Mouse (Mus musculus) liver, adult 2 months (tissue): ENCODE measurements around the gene Mllt6. TPM values are rescaled to one million over a fixed set of nuclear protein-coding genes. Genes with fewer than 3 reads are reported as not detected.

Experiments
- DNase-seq: peaks from one replicate; pipeline ENCODE4 v3.0.0-alpha.2; 2011; ENCODE audit warnings: low read depth, low spot score; ENCODE audit errors: extremely low read depth
- H3K27ac ChIP-seq: fragments of 200-500 bp; replicated peaks from 2 replicates; pipeline ENCODE4 v1.5.1; 2012; ENCODE audit warnings: low read depth, mild to moderate bottlenecking, control low read depth, inconsistent platforms, low read length; ENCODE audit not compliant: insufficient read depth
- H3K27me3 ChIP-seq: fragments of 200-500 bp; 2 replicates; pipeline ENCODE4 v1.6.1; 2012; ENCODE audit warnings: mild to moderate bottlenecking, moderate library complexity, low read length, inconsistent platforms; ENCODE audit not compliant: control insufficient read depth, insufficient read depth
- H3K36me3 ChIP-seq: fragments of 200-500 bp; 2 replicates; pipeline ENCODE4 v1.6.1; 2012; ENCODE audit warnings: low read length, inconsistent platforms; ENCODE audit not compliant: control insufficient read depth, insufficient read depth
- H3K4me1 ChIP-seq: fragments of 200-500 bp; 2 replicates; pipeline ENCODE4 v1.6.1; 2011; ENCODE audit warnings: low read length; ENCODE audit not compliant: control insufficient read depth, insufficient read depth
- H3K4me3 ChIP-seq: fragments of 200-500 bp; 2 replicates; pipeline ENCODE4 v1.5.1; 2011; ENCODE audit warnings: low read depth, mild to moderate bottlenecking, control low read depth, low read length, moderate library complexity; ENCODE audit not compliant: insufficient read depth
- H3K79me2 ChIP-seq: fragments of 200-500 bp; 2 replicates; pipeline ENCODE4 v1.6.1; 2012; ENCODE audit warnings: inconsistent platforms, mild to moderate bottlenecking, low read length, moderate library complexity; ENCODE audit not compliant: control insufficient read depth, insufficient read depth
- H3K9ac ChIP-seq: fragments of 200-500 bp; 2 replicates; pipeline ENCODE4 v1.6.1; 2012; ENCODE audit warnings: low read depth, mild to moderate bottlenecking, control low read depth, inconsistent platforms, low read length
- CTCF ChIP-seq: fragments of 200-500 bp; IDR thresholded peaks from 2 replicates; pipeline ENCODE4 v1.5.1; 2011; ENCODE audit warnings: low read depth, low read length, control low read depth
- POLR2A ChIP-seq: fragments of 200-500 bp; IDR thresholded peaks from 2 replicates; pipeline ENCODE4 v1.6.1; 2011; ENCODE audit warnings: low read length, control low read depth; ENCODE audit not compliant: insufficient read depth; ENCODE audit errors: extremely low read depth
- WGBS: fragments of 180-500 bp; shearing (Covaris S2); methylation state at CpG from one replicate; pipeline ENCODE4 v1.1.7; 2018; 5-methylcytosine and 5-hydroxymethylcytosine counted together
- polyA plus RNA-seq: library from polyadenylated mRNA; depleted of rRNA; stranded (reverse); fragments of >200 nt; gene quantifications from 2 replicates; pipeline ENCODE4 v1.2.3, GENCODE M21; 2012
- total RNA-seq: library from RNA; depleted of rRNA; stranded (reverse); fragments of >200 nt; gene quantifications from 2 replicates; pipeline ENCODE4 v1.2.3, GENCODE M21; 2014

The Mllt6 gene
- total and polyA plus RNA-seq, 2 experiments = 3.8 to 11.2 TPM

- Histone ChIP-seq H3K4me1 (no peaks in the 10 kb centered on the region), H3K27ac (no peak overlapping the region), H3K27me3 (no peaks in the 10 kb centered on the region), H3K79me2 (no peaks in the 10 kb centered on the region), H3K4me3 (no peak overlapping the region), H3K9ac (no peak overlapping the region), H3K36me3 (no peaks in the 10 kb centered on the region; the same call in 1 of the 2 replicates)
- no peak for TF ChIP-seq POLR2A
- TF ChIP-seq CTCF = no peak
- no peak for DNase-seq
- 95% methylated on average over 11 of the region's 11 CpGs for WGBS
Observed at GRCm38 (mm10) chr11:97673148-97673547, 9.9 kb downstream of the Mllt6 start.

DNA sequence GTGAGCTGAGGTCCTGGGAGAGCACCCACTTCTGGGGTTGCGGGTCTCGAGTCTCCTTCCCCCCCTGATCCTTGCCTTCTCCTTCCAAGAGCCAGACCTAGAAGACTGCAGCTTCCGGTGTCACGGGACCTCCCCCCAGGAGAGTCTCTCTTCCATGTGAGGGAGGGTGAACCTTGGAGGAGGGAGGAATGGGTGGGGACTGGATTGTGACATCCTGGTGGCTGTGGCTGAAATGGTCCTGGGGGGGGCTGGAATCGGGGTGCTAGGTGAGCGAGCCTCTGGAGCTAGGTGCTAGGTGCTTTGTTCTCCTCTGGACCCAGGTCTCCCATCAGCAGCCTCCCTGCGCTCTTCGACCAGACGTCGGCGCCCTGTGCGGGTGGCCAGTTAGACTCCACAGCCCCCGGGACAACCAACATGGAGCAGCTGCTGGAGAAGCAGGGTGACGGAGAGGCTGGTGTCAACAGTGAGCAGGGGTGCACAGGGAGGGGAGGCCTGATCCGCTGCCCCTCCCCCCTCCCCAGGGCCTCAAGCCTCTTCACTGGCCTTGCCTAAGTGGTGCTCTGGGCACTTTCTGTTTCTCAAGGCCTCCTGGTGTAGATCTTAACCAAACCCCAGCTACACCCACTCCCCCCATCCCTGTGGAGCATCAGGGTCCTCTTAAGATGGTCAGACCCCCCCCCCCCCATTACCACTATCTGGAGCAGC is 13.0 kb downstream of the Mllt6 start:
- Histone ChIP-seq H3K4me1 (no peaks in the 10 kb centered on the region), H3K27me3 (no peaks in the 10 kb centered on the region), H3K79me2 (no peaks in the 10 kb centered on the region), H3K4me3 (no peak overlapping the region), H3K27ac (no peak overlapping the region), H3K9ac (no peak overlapping the region), H3K36me3 (peaks cover 2% of the 10 kb centered on the region; the same call in 1 of the 2 replicates)
- DNase-seq = no peak
- TF ChIP-seq POLR2A (no peak), CTCF (no peak)
- 94% methylated on average over 15 of the region's 15 CpGs for WGBS

DNA sequence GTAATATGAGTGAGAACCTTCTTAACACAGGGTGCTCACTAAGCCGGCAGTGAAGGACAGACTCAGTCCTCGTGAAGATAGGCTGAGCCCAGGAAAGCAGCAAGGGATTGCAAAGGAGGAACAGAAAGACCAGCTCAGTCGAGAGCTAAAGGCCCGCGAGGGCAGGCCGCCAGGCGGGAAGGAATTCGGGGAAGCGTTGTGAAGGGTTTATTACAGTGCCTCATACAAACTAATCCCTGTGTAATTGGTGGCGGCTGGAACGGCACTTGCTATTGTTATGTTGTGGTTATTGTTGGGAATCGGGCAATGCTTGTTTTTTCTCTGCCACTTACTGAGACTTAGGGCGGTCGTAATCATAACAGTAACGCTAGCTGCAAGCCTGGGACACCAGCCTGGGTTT is 14.2 kb downstream of the Mllt6 start:
- DNase-seq = no peak
- Histone ChIP-seq H3K9ac (no peak overlapping the region), H3K79me2 (no peaks in the 10 kb centered on the region), H3K4me3 (no peak overlapping the region), H3K4me1 (no peaks in the 10 kb centered on the region), H3K36me3 (peaks cover 2% of the 10 kb centered on the region; the same call in 1 of the 2 replicates), H3K27ac (no peak overlapping the region), H3K27me3 (no peaks in the 10 kb centered on the region)
- TF ChIP-seq CTCF (no peak), POLR2A (no peak)
- 91% methylated on average over 15 of the region's 15 CpGs for WGBS

GRCm38 (mm10) chr11:97677842-97678241 is 14.6 kb downstream of the Mllt6 start:
- peaks cover 2% of the 10 kb centered on the region; the same call in 1 of the 2 replicates for H3K36me3 ChIP-seq
- no peak overlapping the region for H3K9ac ChIP-seq
- H3K79me2 ChIP-seq = no peaks in the 10 kb centered on the region
- H3K4me3 ChIP-seq = no peak overlapping the region
- DNase-seq = no peak
- WGBS = 92% methylated on average over 8 of the region's 8 CpGs
- no peak overlapping the region for H3K27ac ChIP-seq
- H3K27me3 ChIP-seq = no peaks in the 10 kb centered on the region
- H3K4me1 ChIP-seq = no peaks in the 10 kb centered on the region
- TF ChIP-seq POLR2A (no peak), CTCF (no peak)

- 95% methylated on average over 14 of the region's 15 CpGs for WGBS
- Histone ChIP-seq H3K36me3 (peaks cover 2% of the 10 kb centered on the region; the same call in 1 of the 2 replicates), H3K27ac (no peak overlapping the region), H3K27me3 (no peaks in the 10 kb centered on the region), H3K4me3 (no peak overlapping the region), H3K4me1 (no peaks in the 10 kb centered on the region), H3K79me2 (no peaks in the 10 kb centered on the region), H3K9ac (no peak overlapping the region)
- DNase-seq = no peak
- TF ChIP-seq POLR2A = no peak
- no peak for TF ChIP-seq CTCF
Observed at GRCm38 (mm10) chr11:97678301-97678700, 15.1 kb downstream of the Mllt6 start.

DNA sequence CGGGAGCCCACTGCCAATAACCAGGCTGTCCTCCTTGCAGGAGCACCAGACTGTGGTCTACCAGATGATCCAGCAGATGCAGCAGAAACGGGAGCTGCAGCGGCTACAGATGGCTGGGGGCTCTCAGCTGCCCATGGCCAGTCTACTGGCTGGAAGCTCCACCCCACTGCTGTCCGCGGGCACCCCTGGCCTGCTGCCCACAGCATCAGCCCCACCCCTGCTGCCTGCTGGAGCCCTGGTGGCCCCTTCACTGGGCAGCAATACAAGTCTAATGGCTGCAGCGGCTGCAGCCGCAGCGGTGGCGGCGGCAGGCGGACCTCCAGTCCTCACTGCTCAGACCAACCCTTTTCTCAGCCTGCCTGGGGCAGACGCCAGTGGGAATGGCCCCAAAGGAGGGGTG is 17.2 kb downstream of the Mllt6 start:
- H3K36me3 ChIP-seq = 0 out of 2 replicates have a peak, but pooled peaks cover 2% of the 10 kb centered on the region
- no peak overlapping the region for H3K4me3 ChIP-seq
- DNase-seq = no peak
- no peak overlapping the region for H3K27ac ChIP-seq
- TF ChIP-seq CTCF = no peak
- TF ChIP-seq POLR2A = no peak
- WGBS = 91% methylated on average over 12 of the region's 12 CpGs
- no peaks in the 10 kb centered on the region for H3K4me1 ChIP-seq
- H3K79me2 ChIP-seq = no peaks in the 10 kb centered on the region
- no peak overlapping the region for H3K9ac ChIP-seq
- no peaks in the 10 kb centered on the region for H3K27me3 ChIP-seq
